Mouse (Mus musculus): ENCODE data around the gene Adam19. TPM values are rescaled to one million over a fixed set of nuclear protein-coding genes. Genes with fewer than 3 reads are reported as not detected.
"Not testable (repeated sequence)": the region's sequence is repeated elsewhere in the genome, so short reads cannot be mapped to it uniquely, and the experiment has no call there.

The Adam19 gene
- polyA plus RNA-seq, 1 experiment from 2014 or later, result 27.0 TPM

DNA sequence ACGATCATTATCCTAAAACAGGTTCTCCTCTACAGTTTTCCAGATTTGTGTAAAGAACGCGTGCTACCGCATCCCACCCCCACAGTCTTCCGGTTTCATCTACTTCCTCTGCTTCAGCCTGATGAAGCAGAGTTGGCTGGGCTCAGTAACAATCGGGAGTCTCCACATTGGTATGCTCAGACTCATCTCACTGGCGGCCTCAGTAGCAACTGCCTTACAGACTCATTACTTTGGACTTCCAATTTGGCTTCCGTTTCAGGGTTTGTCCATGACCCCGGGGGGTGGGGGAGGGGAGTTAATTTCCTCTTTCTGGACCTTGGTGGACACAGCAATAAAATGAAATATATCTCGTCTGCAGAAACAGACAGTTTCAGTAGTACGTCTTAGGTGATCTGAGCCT lies 16.5 kb upstream of the Adam19 start:
- no peak overlapping the region for H3K27ac ChIP-seq (ENCODE audit: low read depth)
- no peak for TF ChIP-seq CTCF (IDR thresholded peaks at IDR 0.05; ENCODE audit: low read depth)
- H3K9me3 ChIP-seq (ENCODE audit: low read depth, low read length), result no peaks in the 10 kb centered on the region
- H3K4me1 ChIP-seq (ENCODE audit: insufficient read depth), result no peaks in the 10 kb centered on the region; the same call in 1 of the 2 replicates
- peak overlapping the region; percentile 25; the same call in 1 of the 2 replicates for H3K4me2 ChIP-seq
- DNase-seq (peak; percentile 39), ATAC-seq (ENCODE audit: insufficient read depth) (peak; percentile 44; the same call in 1 of the 2 replicates)
- WGBS, result 59% methylated on average over 11 of the region's 11 CpGs
- H3K27me3 ChIP-seq (ENCODE audit: insufficient read depth, low read length), result no peaks in the 10 kb centered on the region
- H3K9ac ChIP-seq, result no peak overlapping the region
- H3K36me3 ChIP-seq (ENCODE audit: insufficient read depth), result no peaks in the 10 kb centered on the region
- no peak overlapping the region for H3K4me3 ChIP-seq (ENCODE audit: low read depth, low read length)

DNA sequence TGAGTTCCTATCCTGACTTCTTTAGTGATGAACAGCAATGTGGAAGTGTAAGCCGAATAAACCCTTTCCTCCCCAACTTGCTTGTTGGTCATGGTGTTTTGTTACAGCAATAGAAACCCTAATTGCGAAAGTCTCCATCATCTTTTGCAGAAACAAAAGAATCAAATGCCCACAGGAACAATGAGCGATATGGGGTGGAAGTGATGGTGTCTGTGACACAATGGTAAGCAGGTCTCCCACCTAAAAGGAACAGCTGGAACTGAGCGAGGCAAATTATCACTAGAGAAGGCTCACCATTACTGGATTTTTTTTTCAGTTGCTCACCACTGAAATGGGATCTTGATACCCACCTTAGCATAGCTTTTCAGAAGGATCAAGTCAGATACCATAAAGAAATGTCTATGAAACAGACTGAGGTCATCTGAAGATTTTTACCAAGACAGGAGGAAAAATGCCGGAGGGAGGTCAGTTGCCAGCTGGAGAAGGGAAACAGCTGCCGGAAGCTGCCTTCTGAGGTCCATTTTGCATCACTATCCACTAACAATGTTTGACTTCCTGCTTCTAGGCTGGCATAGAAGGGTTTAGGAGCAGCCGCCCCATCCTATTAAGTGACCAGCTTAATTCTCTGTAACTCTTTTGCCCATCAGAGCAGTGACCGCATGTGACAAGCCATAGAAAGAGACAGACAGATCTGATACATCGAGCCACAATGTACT lies 14.8 kb upstream of the Adam19 start:
- TF ChIP-seq CTCF (IDR thresholded peaks at IDR 0.05; ENCODE audit: low read depth), result no peak
- Histone ChIP-seq H3K36me3 (ENCODE audit: insufficient read depth) (no peaks in the 10 kb centered on the region), H3K4me1 (ENCODE audit: insufficient read depth) (no peaks in the 10 kb centered on the region; the same call in 1 of the 2 replicates), H3K4me2 (no peak overlapping the region), H3K4me3 (ENCODE audit: low read depth, low read length) (no peak overlapping the region), H3K9me3 (ENCODE audit: low read depth, low read length) (no peaks in the 10 kb centered on the region), H3K9ac (no peak overlapping the region), H3K27me3 (ENCODE audit: insufficient read depth, low read length) (no peaks in the 10 kb centered on the region), H3K27ac (ENCODE audit: low read depth) (peak overlapping the region; percentile 76; the same call in 1 of the 2 replicates)
- 67% methylated on average over 9 of the region's 9 CpGs for WGBS
- DNase-seq (peak; percentile 59), ATAC-seq (ENCODE audit: insufficient read depth) (no peak)

DNA sequence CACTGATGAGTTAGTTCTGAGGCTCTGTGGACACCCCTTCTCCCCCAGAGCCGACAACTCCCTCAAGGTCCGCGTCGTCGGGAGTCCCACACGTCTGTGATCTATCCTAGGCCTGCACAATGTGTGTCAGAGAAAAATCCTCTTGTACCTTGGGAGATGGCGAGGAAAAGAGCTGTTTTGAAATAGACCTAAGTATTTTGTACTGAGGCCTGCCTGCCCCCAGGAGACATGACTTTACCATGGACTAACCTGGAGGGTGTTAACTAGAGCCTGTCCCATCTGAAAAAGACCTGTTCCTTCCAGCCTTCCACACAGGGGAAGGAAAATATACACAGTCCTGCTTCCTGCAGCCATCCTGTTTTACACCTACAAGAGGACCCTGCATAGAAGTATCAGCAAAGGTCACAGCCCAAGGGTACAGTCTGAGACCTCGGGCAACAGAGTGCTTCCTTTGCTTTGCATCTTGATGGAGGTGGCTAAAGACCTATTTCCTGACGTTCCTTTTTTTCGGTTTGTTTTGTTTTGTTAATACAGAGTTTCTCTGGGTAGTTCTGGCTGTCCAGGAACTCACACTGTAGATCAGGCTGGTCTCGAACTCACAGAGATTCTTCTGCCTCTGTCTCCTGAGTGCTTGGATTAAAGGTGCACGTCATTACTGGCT lies 14.1 kb upstream of the Adam19 start:
- Histone ChIP-seq H3K4me2 (no peak overlapping the region), H3K4me1 (ENCODE audit: insufficient read depth) (no peaks in the 10 kb centered on the region; the same call in 1 of the 2 replicates), H3K4me3 (ENCODE audit: low read depth, low read length) (no peak overlapping the region), H3K36me3 (ENCODE audit: insufficient read depth) (no peaks in the 10 kb centered on the region), H3K27me3 (ENCODE audit: insufficient read depth, low read length) (no peaks in the 10 kb centered on the region), H3K9ac (no peak overlapping the region), H3K9me3 (ENCODE audit: low read depth, low read length) (no peaks in the 10 kb centered on the region), H3K27ac (ENCODE audit: low read depth) (peak overlapping the region; percentile 76; the same call in 1 of the 2 replicates)
- no peak for TF ChIP-seq CTCF (IDR thresholded peaks at IDR 0.05; ENCODE audit: low read depth)
- DNase-seq (peak; percentile 33), ATAC-seq (ENCODE audit: insufficient read depth) (peak; percentile 41; the same call in 1 of the 2 replicates)
- 65% methylated on average over 12 of the region's 12 CpGs for WGBS

- H3K9me3 ChIP-seq (ENCODE audit: low read depth, low read length), result no peaks in the 10 kb centered on the region
- H3K4me1 ChIP-seq (ENCODE audit: insufficient read depth), result no peaks in the 10 kb centered on the region
- H3K27ac ChIP-seq (ENCODE audit: low read depth), result no peak overlapping the region
- H3K27me3 ChIP-seq (ENCODE audit: insufficient read depth, low read length), result no peaks in the 10 kb centered on the region
- no peak for TF ChIP-seq CTCF (IDR thresholded peaks at IDR 0.05; ENCODE audit: low read depth)
- ATAC-seq (ENCODE audit: insufficient read depth), result no peak
- H3K4me2 ChIP-seq, result no peak overlapping the region
- H3K36me3 ChIP-seq (ENCODE audit: insufficient read depth), result no peaks in the 10 kb centered on the region
- H3K4me3 ChIP-seq (ENCODE audit: low read depth, low read length), result no peak overlapping the region
- no peak for DNase-seq
- WGBS, result 86% methylated on average over 5 of the region's 5 CpGs
- H3K9ac ChIP-seq, result no peak overlapping the region
These were observed 11.0 kb upstream of the Adam19 start for GRCm38 (mm10) chr11:46044781-46045180.

- 84% methylated on average over 3 of the region's 3 CpGs for WGBS
- TF ChIP-seq CTCF (IDR thresholded peaks at IDR 0.05; ENCODE audit: low read depth), result no peak
- no peak overlapping the region for H3K4me2 ChIP-seq
- DNase-seq (no peak), ATAC-seq (ENCODE audit: insufficient read depth) (no peak)
- H3K4me3 ChIP-seq (ENCODE audit: low read depth, low read length), result no peak overlapping the region
- H3K36me3 ChIP-seq (ENCODE audit: insufficient read depth), result no peaks in the 10 kb centered on the region
- H3K9ac ChIP-seq, result no peak overlapping the region
- no peaks in the 10 kb centered on the region for H3K4me1 ChIP-seq (ENCODE audit: insufficient read depth)
- no peaks in the 10 kb centered on the region for H3K27me3 ChIP-seq (ENCODE audit: insufficient read depth, low read length)
- H3K27ac ChIP-seq (ENCODE audit: low read depth), result no peak overlapping the region
- H3K9me3 ChIP-seq (ENCODE audit: low read depth, low read length), result no peaks in the 10 kb centered on the region
These were observed 8.5 kb upstream of the Adam19 start for GRCm38 (mm10) chr11:46047264-46047663.

DNA sequence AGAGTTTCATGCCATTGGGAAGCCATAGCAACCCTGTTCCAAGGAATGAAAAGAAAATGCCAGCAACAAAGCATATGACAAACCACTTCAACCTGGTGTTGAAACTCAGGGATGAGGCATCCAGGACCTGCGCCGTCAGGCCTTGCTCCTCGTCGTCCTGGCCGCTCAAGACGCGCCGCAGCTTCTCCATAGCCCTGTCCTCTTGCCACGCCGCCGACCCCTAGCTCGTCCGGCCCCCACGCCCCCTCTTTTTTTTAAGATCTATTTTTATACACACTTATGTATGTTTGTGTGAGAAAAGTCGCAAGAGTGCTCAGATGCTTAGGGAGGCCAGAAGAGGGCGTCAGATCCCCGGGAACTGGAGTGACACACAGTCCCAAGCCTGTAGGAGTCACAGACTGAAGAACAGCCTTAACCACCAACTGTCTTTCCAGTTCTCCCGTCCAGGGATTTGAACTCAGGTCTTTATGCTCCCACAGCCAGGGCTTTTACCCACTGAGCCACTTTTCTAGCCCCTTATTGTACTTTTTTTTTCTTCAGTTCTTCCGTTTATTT lies 3.6 kb upstream of the Adam19 start, which contains the start of gene Gm12166:
TSS of gene Gm12166 (minus strand) at position 217 of the 555 bp plus-strand sequence.
- H3K4me1 ChIP-seq (ENCODE audit: insufficient read depth); H3K4me3 ChIP-seq (ENCODE audit: low read depth, low read length); H3K27ac ChIP-seq (ENCODE audit: low read depth); ATAC-seq (ENCODE audit: insufficient read depth); H3K4me2 ChIP-seq; H3K9ac ChIP-seq; H3K27me3 ChIP-seq (ENCODE audit: insufficient read depth, low read length); H3K36me3 ChIP-seq (ENCODE audit: insufficient read depth); H3K9me3 ChIP-seq (ENCODE audit: low read depth, low read length): not testable (repeated sequence)
- WGBS, result 27% methylated on average over 19 of the region's 19 CpGs
- peak; percentile 77 for DNase-seq
- peak; percentile 63 for TF ChIP-seq CTCF (IDR thresholded peaks at IDR 0.05; ENCODE audit: low read depth)

DNA sequence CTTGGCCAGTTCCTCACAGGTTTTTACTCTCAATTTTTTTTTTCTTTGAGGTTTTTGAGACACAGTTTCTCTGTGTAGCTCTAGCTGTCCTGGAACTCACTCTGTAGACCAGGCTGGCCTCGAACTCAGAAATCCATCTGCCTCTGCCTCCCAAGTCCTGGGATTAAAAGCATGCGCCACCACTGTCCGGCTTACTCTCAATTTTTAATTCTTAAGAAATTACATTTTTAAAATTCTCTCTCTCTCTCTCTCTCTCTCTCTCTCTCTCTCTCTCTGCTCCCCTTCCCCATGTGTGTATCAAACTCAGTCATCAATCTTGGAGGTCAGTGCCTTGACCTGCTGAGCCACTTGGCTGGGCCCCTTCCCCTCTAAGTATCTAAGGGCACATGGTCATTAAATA lies 2.3 kb upstream of the Adam19 start:
- 82% methylated on average over 3 of the region's 3 CpGs for whole genome bisulfite sequencing
- not testable (repeated sequence) for DNase-seq; H3K9me3 ChIP-seq (ENCODE audit: low read depth, low read length); H3K9ac ChIP-seq; H3K4me3 ChIP-seq (ENCODE audit: low read depth, low read length); H3K27me3 ChIP-seq (ENCODE audit: insufficient read depth, low read length); H3K36me3 ChIP-seq (ENCODE audit: insufficient read depth); H3K4me1 ChIP-seq (ENCODE audit: insufficient read depth); ATAC-seq (ENCODE audit: insufficient read depth); H3K27ac ChIP-seq (ENCODE audit: low read depth); H3K4me2 ChIP-seq
